ENCODE assay signal across 13 mouse cellular contexts in genomic region chr12:76886826-76887225, GRCm38 (mm10).
DNase-seq lines count a peak whose midpoint lies in the region; ATAC-seq and TF ChIP-seq lines count a peak whose summit lies in the region.
"Had no signal": no experiment of that assay in that cellular context is flagged by ENCODE, and none has a peak within 500 bp of the region (broad histone marks: within the 10 kb centered on the region; RNA-seq: fewer than 3 reads in every experiment).

No protein-coding gene starts in this region.

- ATAC-seq in megakaryocyte, adult 5-6 weeks (ENCODE audit: poor library complexity, severe bottlenecking), result peak; percentile 96
- no peak for ATAC-seq in forebrain, embryonic 16.5 days

- no peak overlapping the region for H3K27ac ChIP-seq in MEL (ENCODE audit: control insufficient read depth, low read depth, low read length)
- no peak overlapping the region for H3K27ac ChIP-seq in forebrain, embryonic 16.5 days (ENCODE audit: low read length)
- H3K27ac ChIP-seq: hindbrain, embryonic 13.5 days had no signal

- peak; percentile 80 for DNase-seq in CD4-positive helper T cell, adult 2 months (ENCODE audit: low read depth, low spot score)
- DNase-seq in MEL (ENCODE audit: low read depth, low spot score), result peak; percentile 67
- DNase-seq in thymus, postnatal 0 days (ENCODE audit: low spot score), result peak; percentile 82
- DNase-seq in heart, postnatal 25 days (ENCODE audit: low spot score), result no peak
- no peak for DNase-seq in urinary bladder, postnatal 25 days (ENCODE audit: low spot score)
- DNase-seq: adrenal gland, postnatal 25 days; cerebellum, adult 18-20 months; lung, adult 2 months; right cerebral cortex, postnatal 25 days had no signal

- no peaks in the 10 kb centered on the region for H3K79me2 ChIP-seq in MEL (ENCODE audit: control insufficient read depth, insufficient read depth, low read length, poor library complexity)

- no peak for TF ChIP-seq CTCF in MEL (IDR thresholded peaks at IDR 0.05 in 2 of 3, conservative IDR thresholded peaks at IDR 0.05 in 1 of 3; ENCODE audit: control insufficient read depth in 1 of 3, insufficient read depth in 1 of 3, low read depth in 2 of 3, low read length in 3 of 3, poor library complexity in 1 of 3, severe bottlenecking in 1 of 3)

- H3K4me1 ChIP-seq in MEL (ENCODE audit: control insufficient read depth in 1 of 2, insufficient read depth in 2 of 2, low read length in 2 of 2), result peaks cover 0 to 8% of the 10 kb centered on the region in 2 experiments; a peak in 1 of 4 replicates
- H3K4me1 ChIP-seq in forebrain, embryonic 16.5 days (replicated peaks; ENCODE audit: control insufficient read depth, insufficient read depth, low read length), result no peaks in the 10 kb centered on the region

- no peak for TF ChIP-seq POLR2A in MEL (IDR thresholded peaks at IDR 0.05; ENCODE audit: control insufficient read depth in 1 of 2, insufficient read depth in 1 of 2, low read depth in 1 of 2, low read length in 2 of 2, poor library complexity in 1 of 2)

- no peak overlapping the region for H3K4me2 ChIP-seq in forebrain, embryonic 16.5 days (ENCODE audit: low read length)
- H3K4me2 ChIP-seq: hindbrain, embryonic 13.5 days; midbrain, embryonic 11.5 days had no signal

- peaks cover 0 to 3% of the 10 kb centered on the region in 2 experiments; a peak in 3 of 4 replicates for H3K36me3 ChIP-seq in MEL (ENCODE audit: control insufficient read depth in 1 of 2, insufficient read depth in 2 of 2, low read length in 2 of 2)
- H3K36me3 ChIP-seq in forebrain, embryonic 16.5 days (ENCODE audit: control insufficient read depth, insufficient read depth), result peaks cover 7% of the 10 kb centered on the region

- WGBS in forebrain, embryonic 16.5 days, result 83% methylated on average over 7 of the region's 7 CpGs

- H3K27me3 ChIP-seq in MEL (ENCODE audit: control insufficient read depth in 1 of 2, insufficient read depth in 2 of 2, low read length in 2 of 2), result no peaks in the 10 kb centered on the region
- H3K27me3 ChIP-seq in forebrain, embryonic 16.5 days (replicated peaks; ENCODE audit: control insufficient read depth, insufficient read depth, low read length), result no peaks in the 10 kb centered on the region
- H3K27me3 ChIP-seq: hindbrain, embryonic 13.5 days had no signal

- no peak for TF ChIP-seq EP300 in MEL (IDR thresholded peaks at IDR 0.05; ENCODE audit: low read depth in 1 of 2, low read length in 2 of 2)

- TF ChIP-seq RAD21 in MEL (IDR thresholded peaks at IDR 0.05; ENCODE audit: low read depth, low read length), result no peak

- H3K4me3 ChIP-seq in MEL (ENCODE audit: control insufficient read depth in 1 of 2, insufficient read depth in 1 of 2, low read depth in 2 of 2, low read length in 2 of 2), result no peak overlapping the region
- H3K4me3 ChIP-seq in forebrain, embryonic 16.5 days (replicated peaks; ENCODE audit: low read length), result no peak overlapping the region
- H3K4me3 ChIP-seq: hindbrain, embryonic 13.5 days had no signal

- H3K9me3 ChIP-seq in MEL (replicated peaks; ENCODE audit: insufficient read depth, low read length), result no peaks in the 10 kb centered on the region
- no peaks in the 10 kb centered on the region for H3K9me3 ChIP-seq in forebrain, embryonic 16.5 days (ENCODE audit: control insufficient read depth, low read length)
- H3K9me3 ChIP-seq: hindbrain, embryonic 13.5 days had no signal

- intact Hi-C loops in heart, postnatal 25 days (cut with DNase I), result loop anchor here (5.0 kb wide), 2 partner anchors 40 to 70 kb away; no protein-coding TSS in a partner anchor

- no peak overlapping the region for H3K9ac ChIP-seq in MEL (ENCODE audit: control insufficient read depth, low read depth, low read length, poor library complexity, severe bottlenecking)
- H3K9ac ChIP-seq in forebrain, embryonic 16.5 days (replicated peaks; ENCODE audit: low read depth, low read length), result no peak overlapping the region
- H3K9ac ChIP-seq: hindbrain, embryonic 13.5 days had no signal

TF ChIP-seq in MEL, 35 proteins besides CTCF, POLR2A, EP300 and RAD21:
- TF ChIP-seq ELF1 (IDR thresholded peaks at IDR 0.05; ENCODE audit: low read depth, low read length), result 0 out of 2 replicates have a peak, but pooled peaks have one; percentile 47
- TF ChIP-seq MAZ (IDR thresholded peaks at IDR 0.05; ENCODE audit: low read depth, low read length), result no peak
- TF ChIP-seq TAL1 (IDR thresholded peaks at IDR 0.05; ENCODE audit: low read length), result no peak
- TF ChIP-seq MAX (IDR thresholded peaks at IDR 0.05; ENCODE audit: low read length), result no peak
- TF ChIP-seq HCFC1 (IDR thresholded peaks at IDR 0.05; ENCODE audit: low read depth, low read length), result peak; percentile 67
- no peak for TF ChIP-seq NRF1 (IDR thresholded peaks at IDR 0.05; ENCODE audit: insufficient read depth, low read depth, low read length, poor library complexity, severe bottlenecking)
- TF ChIP-seq TCF12 (IDR thresholded peaks at IDR 0.05; ENCODE audit: low read depth, low read length), result no peak
- TF ChIP-seq MXI1 (IDR thresholded peaks at IDR 0.05; ENCODE audit: low read depth, low read length), result no peak
- TF ChIP-seq RCOR1 (IDR thresholded peaks at IDR 0.05; ENCODE audit: low read depth, low read length), result no peak
- TF ChIP-seq MAFK (IDR thresholded peaks at IDR 0.05; ENCODE audit: borderline replicate concordance, low read depth, low read length), result no peak

Comparison
In these comparisons a context has a peak if more than half of its experiments do, and no peak if none do; other contexts are left out.
1. DNase-seq: peak in CD4-positive helper T cell, adult 2 months (single experiment), MEL (single experiment) and thymus, postnatal 0 days (single experiment); none in heart, postnatal 25 days (single experiment) and urinary bladder, postnatal 25 days (single experiment).